Mouse (Mus musculus) right cerebral cortex, postnatal 10 days (tissue): ENCODE results near the gene Tada2a.

Experiments
- DNase-seq, 2 experiments: peaks; one replicate each; pipeline ENCODE4 v3.0.0; 2021; ENCODE audit warnings: low spot score in 2 of 2

Gene Tada2a

GRCm38 (mm10) chr11:84128943-84129798, at the start of gene Tada2a, which contains the start of gene Acaca:
Gene Tada2a (minus strand): TSS chr11:84129600.
Gene Acaca (plus strand): TSS chr11:84129672.
- peak; percentile 84 to 86 for DNase-seq

GRCm38 (mm10) chr11:84178571-84178970, 49.2 kb upstream of the Tada2a start:
- no peak for DNase-seq

GRCm38 (mm10) chr11:84172539-84173435, 43.4 kb upstream of the Tada2a start:
- no peak for DNase-seq

GRCm38 (mm10) chr11:84168701-84169288, 39.4 kb upstream of the Tada2a start:
- DNase-seq, result peak; percentile 61 to 62

- no peak for DNase-seq
Measured at GRCm38 (mm10) chr11:84167046-84167526, 37.7 kb upstream of the Tada2a start, which contains the start of gene Gm11437. Gene Gm11437 (minus strand): TSS chr11:84167476.

GRCm38 (mm10) chr11:84164561-84164960, 35.2 kb upstream of the Tada2a start:
- DNase-seq, result no peak

GRCm38 (mm10) chr11:84164123-84164522, 34.7 kb upstream of the Tada2a start:
- no peak for DNase-seq

- DNase-seq, result no peak
Measured at GRCm38 (mm10) chr11:84156535-84157262, 27.3 kb upstream of the Tada2a start.

GRCm38 (mm10) chr11:84150884-84151283, 21.5 kb upstream of the Tada2a start:
- no peak for DNase-seq

- DNase-seq, result no peak
Measured at GRCm38 (mm10) chr11:84146081-84146480, 16.7 kb upstream of the Tada2a start.

GRCm38 (mm10) chr11:84145201-84145798, 15.9 kb upstream of the Tada2a start:
- no peak for DNase-seq

- peak; percentile 54 to 76 for DNase-seq
Measured at GRCm38 (mm10) chr11:84141752-84142151, 12.4 kb upstream of the Tada2a start.

GRCm38 (mm10) chr11:84136453-84136852, 7.1 kb upstream of the Tada2a start:
- DNase-seq, result no peak

- no peak for DNase-seq
Measured at GRCm38 (mm10) chr11:84134331-84134860, 5.0 kb upstream of the Tada2a start.

GRCm38 (mm10) chr11:84129799-84130185, 392 bp upstream of the Tada2a start:
- DNase-seq, result no peak

GRCm38 (mm10) chr11:84127977-84128376, 1.4 kb downstream of the Tada2a start:
- no peak for DNase-seq

- no peak for DNase-seq
Measured at GRCm38 (mm10) chr11:84121051-84121956, 8.1 kb downstream of the Tada2a start.

- DNase-seq, result no peak
Measured at GRCm38 (mm10) chr11:84117431-84117830, 12.0 kb downstream of the Tada2a start.

- no peak for DNase-seq
Measured at GRCm38 (mm10) chr11:84116221-84116620, 13.2 kb downstream of the Tada2a start.
